Mouse (Mus musculus): ENCODE measurements around the gene Zfp597.

DNA sequence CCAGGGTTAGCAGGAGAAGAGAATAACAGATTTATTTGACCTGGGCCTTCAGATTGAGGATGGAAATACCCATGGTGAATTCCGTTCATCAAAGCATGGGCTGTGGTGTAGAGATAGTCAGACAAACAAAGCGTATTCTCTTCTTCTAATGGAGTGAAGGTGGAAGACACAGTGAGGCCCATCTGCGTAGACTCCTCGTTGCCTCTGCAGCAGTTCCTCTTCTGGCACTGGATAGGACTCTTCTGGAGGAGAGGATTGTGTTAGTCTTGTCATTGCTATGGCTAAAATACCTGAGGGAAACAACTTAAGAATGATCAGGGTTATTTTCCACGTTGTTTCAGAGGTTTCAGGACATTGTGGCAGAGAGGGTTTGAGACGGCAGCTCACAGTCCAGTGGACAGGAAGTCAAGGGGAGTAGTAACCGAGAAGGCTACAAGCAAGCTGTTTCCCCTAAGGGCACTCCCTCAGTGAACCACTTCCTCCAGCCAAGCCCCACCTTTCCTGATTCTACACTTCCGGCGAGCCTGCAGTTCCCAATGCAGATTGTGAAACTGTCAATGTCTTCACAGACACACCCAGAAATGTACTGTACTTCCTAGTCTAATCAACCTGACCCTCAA lies 10.9 kb upstream of the Zfp597 start:
- TF ChIP-seq CTCF (IDR thresholded peaks at IDR 0.05; ENCODE audit: extremely low read depth, insufficient read depth, low read length) = no peak
- no peak for TF ChIP-seq POLR2A (IDR thresholded peaks at IDR 0.05; ENCODE audit: extremely low read depth, insufficient read depth, low read length)

Measured in cortical plate, adult 2 months (tissue).